Mouse (Mus musculus) natural killer cell, adult 2 months (primary cell): ENCODE data around the gene Wipi1.
"Not testable (repeated sequence)": the region's sequence is repeated elsewhere in the genome, so short reads cannot be mapped to it uniquely, and the experiment has no call there.

ENCODE experiments used
- DNase-seq, 2 experiments: peaks; one replicate each; pipeline ENCODE4 v3.0.0; 2022; ENCODE audit warnings: low spot score in 2 of 2

The Wipi1 gene

GRCm38 (mm10) chr11:109611303-109612149, at the start of gene Wipi1:
Wipi1 (minus strand) TSS chr11:109611967.
- peak; percentile 97 for DNase-seq

GRCm38 (mm10) chr11:109660526-109660925, 48.8 kb upstream of the Wipi1 start:
- DNase-seq: not testable (repeated sequence)

GRCm38 (mm10) chr11:109656232-109656631, 44.5 kb upstream of the Wipi1 start:
- DNase-seq: no peak

GRCm38 (mm10) chr11:109654581-109654980, 42.8 kb upstream of the Wipi1 start:
- no peak for DNase-seq

- DNase-seq: no peak
Observed at GRCm38 (mm10) chr11:109653201-109653600, 41.4 kb upstream of the Wipi1 start.

GRCm38 (mm10) chr11:109652505-109652904, 40.7 kb upstream of the Wipi1 start:
- no peak for DNase-seq

GRCm38 (mm10) chr11:109651566-109652024, 39.8 kb upstream of the Wipi1 start:
- peak; percentile 31 for DNase-seq

GRCm38 (mm10) chr11:109650788-109651565, 39.2 kb upstream of the Wipi1 start:
- peak; percentile 91 for DNase-seq

GRCm38 (mm10) chr11:109649975-109650701, 38.4 kb upstream of the Wipi1 start:
- DNase-seq: peak; percentile 64 to 72

GRCm38 (mm10) chr11:109649206-109649605, 37.4 kb upstream of the Wipi1 start, which contains the start of gene Prkar1a:
Prkar1a (plus strand) TSS chr11:109649405.
- DNase-seq: no peak

GRCm38 (mm10) chr11:109648510-109648909, 36.7 kb upstream of the Wipi1 start:
- peak; percentile 68 to 80 for DNase-seq

- no peak for DNase-seq
Observed at GRCm38 (mm10) chr11:109641498-109642222, 29.9 kb upstream of the Wipi1 start.

GRCm38 (mm10) chr11:109635871-109636395, 24.2 kb upstream of the Wipi1 start:
- DNase-seq: no peak

- DNase-seq: no peak
Observed at GRCm38 (mm10) chr11:109634928-109635327, 23.2 kb upstream of the Wipi1 start.

GRCm38 (mm10) chr11:109629021-109629521, 17.3 kb upstream of the Wipi1 start:
- DNase-seq: no peak

GRCm38 (mm10) chr11:109628099-109628498, 16.3 kb upstream of the Wipi1 start:
- DNase-seq: no peak

- DNase-seq: no peak
Observed at GRCm38 (mm10) chr11:109627648-109628047, 15.9 kb upstream of the Wipi1 start.

- no peak for DNase-seq
Observed at GRCm38 (mm10) chr11:109623238-109623637, 11.5 kb upstream of the Wipi1 start.

- DNase-seq: no peak
Observed at GRCm38 (mm10) chr11:109622518-109623037, 10.8 kb upstream of the Wipi1 start.

- DNase-seq: peak; percentile 29 to 40
Observed at GRCm38 (mm10) chr11:109621183-109621582, 9.4 kb upstream of the Wipi1 start.
